Mouse (Mus musculus) bone marrow, adult 2 months (tissue): ENCODE data around the gene Gna11. TPM values are rescaled to one million over a fixed set of nuclear protein-coding genes. Genes with fewer than 3 reads are reported as not detected.

ENCODE experiments used
- H3K27ac ChIP-seq: fragments of 200-500 bp; 2 replicates; pipeline ENCODE4 v1.5.1; 2012; ENCODE audit warnings: low read depth, mild to moderate bottlenecking, control low read depth, inconsistent platforms, low read length; ENCODE audit not compliant: control insufficient read depth, poor library complexity, insufficient read depth
- H3K4me1 ChIP-seq: fragments of 200-500 bp; 2 replicates; pipeline ENCODE4 v1.6.1; 2011; ENCODE audit warnings: low read length; ENCODE audit not compliant: control insufficient read depth, insufficient read depth
- H3K4me3 ChIP-seq: fragments of 200-500 bp; replicated peaks from 2 replicates; pipeline ENCODE3; 2011; ENCODE audit warnings: mild to moderate bottlenecking, low read depth, low read length, control low read depth; ENCODE audit not compliant: control insufficient read depth
- CTCF ChIP-seq: fragments of 200-500 bp; IDR thresholded peaks from 2 replicates; pipeline ENCODE4 v1.5.1; 2011; ENCODE audit warnings: low read length, control low read depth; ENCODE audit not compliant: control insufficient read depth, insufficient read depth
- POLR2A ChIP-seq: fragments of 200-500 bp; IDR thresholded peaks from 2 replicates; pipeline ENCODE4 v1.6.1; 2011; ENCODE audit warnings: low read depth, mild to moderate bottlenecking, control low read depth, low read length, borderline replicate concordance; ENCODE audit not compliant: control insufficient read depth
- WGBS: fragments of 180-500 bp; shearing (Covaris S2); methylation state at CpG from one replicate; pipeline ENCODE4 v1.1.7; 2018; 5-methylcytosine and 5-hydroxymethylcytosine counted together
- polyA plus RNA-seq: library from polyadenylated mRNA; stranded (reverse); fragments of >200 nt; gene quantifications from 2 replicates; pipeline ENCODE4 v1.2.4, GENCODE M21; 2011; ENCODE audit warnings: low replicate concordance; ENCODE audit not compliant: missing spikeins, insufficient read depth, insufficient read length

Gna11 gene
- polyA plus RNA-seq, 1 experiment, result 23.8 TPM

GRCm38 (mm10) chr10:81560719-81561459, 15.9 kb upstream of the Gna11 start:
- peaks cover 2% of the 10 kb centered on the region for H3K4me1 ChIP-seq
- peak overlapping the region; percentile 90 for H3K4me3 ChIP-seq
- WGBS, result 5% methylated on average over 16 of the region's 16 CpGs
- peak overlapping the region; percentile 84; the same call in 1 of the 2 replicates for H3K27ac ChIP-seq
- peak; percentile 62; the same call in 1 of the 2 replicates for TF ChIP-seq POLR2A
- TF ChIP-seq CTCF, result no peak

- Histone ChIP-seq H3K4me1 (peaks cover 2% of the 10 kb centered on the region), H3K27ac (peak overlapping the region; percentile 84), H3K4me3 (peak overlapping the region; percentile 90)
- TF ChIP-seq POLR2A (peak; percentile 36; the same call in 1 of the 2 replicates), CTCF (no peak)
- under 1% methylated on average over 32 of the region's 36 CpGs for WGBS
These were observed 14.9 kb upstream of the Gna11 start for GRCm38 (mm10) chr10:81559627-81560539.

GRCm38 (mm10) chr10:81559163-81559626, 14.2 kb upstream of the Gna11 start, which contains the start of gene Aes:
Gene Aes, plus strand, starts transcription at chr10:81559488.
- Histone ChIP-seq H3K4me1 (peaks cover 2% of the 10 kb centered on the region), H3K4me3 (peak within 1 kb of the TSS; percentile 90), H3K27ac (peak within 1 kb of the TSS; percentile 84)
- WGBS, result 2% methylated on average over 32 of the region's 53 CpGs
- TF ChIP-seq CTCF (no peak), POLR2A (peak; percentile 45; the same call in 1 of the 2 replicates)

- Histone ChIP-seq H3K4me1 (peaks cover 2% of the 10 kb centered on the region), H3K27ac (no peak overlapping the region), H3K4me3 (no peak overlapping the region)
- 61% methylated on average over 1 of the region's 1 CpGs for WGBS
- TF ChIP-seq POLR2A (no peak), CTCF (no peak)
These were observed 12.5 kb upstream of the Gna11 start for GRCm38 (mm10) chr10:81557491-81557890.

- Histone ChIP-seq H3K4me3 (no peak overlapping the region), H3K4me1 (peaks cover under 1% of the 10 kb centered on the region), H3K27ac (no peak overlapping the region)
- TF ChIP-seq CTCF (peak; percentile 41; the same call in 1 of the 2 replicates), POLR2A (no peak)
- WGBS, result 76% methylated on average over 3 of the region's 3 CpGs
These were observed 11.3 kb upstream of the Gna11 start for GRCm38 (mm10) chr10:81556282-81556681.

- Histone ChIP-seq H3K4me3 (no peak overlapping the region), H3K4me1 (no peaks in the 10 kb centered on the region), H3K27ac (peak overlapping the region; percentile 13)
- 69% methylated on average over 6 of the region's 6 CpGs for WGBS
- no peak for TF ChIP-seq CTCF
- TF ChIP-seq POLR2A, result no peak
These were observed 9.1 kb upstream of the Gna11 start for GRCm38 (mm10) chr10:81553807-81554755.

- Histone ChIP-seq H3K4me1 (no peaks in the 10 kb centered on the region), H3K27ac (no peak overlapping the region), H3K4me3 (no peak overlapping the region)
- peak; percentile 67 for TF ChIP-seq CTCF
- TF ChIP-seq POLR2A, result no peak
- WGBS, result 82% methylated on average over 5 of the region's 5 CpGs
These were observed 8.2 kb upstream of the Gna11 start for GRCm38 (mm10) chr10:81553232-81553631.
